Mouse (Mus musculus): ENCODE results near the gene 1700012A03Rik. TPM values are rescaled to one million over a fixed set of nuclear protein-coding genes. Genes with fewer than 3 reads are reported as not detected.

The 1700012A03Rik gene
- polyA plus RNA-seq (2012; ENCODE audit: insufficient read depth, insufficient read length, low replicate concordance, missing spikeins), result not detected in 2 replicates

- H3K4me1 ChIP-seq (ENCODE audit: control insufficient read depth, insufficient read depth, low read length), result peaks cover 6% of the 10 kb centered on the region
- no peak within 1 kb of the TSS for H3K4me3 ChIP-seq (ENCODE audit: insufficient read depth, low read depth, low read length)
- H3K27ac ChIP-seq (ENCODE audit: insufficient read depth, low read depth, low read length), result no peak within 1 kb of the TSS
- WGBS, result 95% methylated on average over 3 of the region's 3 CpGs
- no peak for TF ChIP-seq CTCF (IDR thresholded peaks at IDR 0.05; ENCODE audit: insufficient read depth, low read depth, low read length)
- TF ChIP-seq POLR2A (IDR thresholded peaks at IDR 0.05; ENCODE audit: insufficient read depth, low read depth, low read length), result no peak
Measured at GRCm38 (mm10) chr6:32049951-32050345, at the start of gene 1700012A03Rik. Gene 1700012A03Rik (plus strand): TSS chr6:32050246.

- H3K27ac ChIP-seq (ENCODE audit: insufficient read depth, low read depth, low read length), result no peak overlapping the region
- H3K4me1 ChIP-seq (ENCODE audit: control insufficient read depth, insufficient read depth, low read length), result peaks cover 4% of the 10 kb centered on the region; the same call in 1 of the 2 replicates
- WGBS, result 72% methylated on average over 10 of the region's 10 CpGs
- H3K4me3 ChIP-seq (ENCODE audit: insufficient read depth, low read depth, low read length), result no peak overlapping the region
- TF ChIP-seq CTCF (IDR thresholded peaks at IDR 0.05; ENCODE audit: insufficient read depth, low read depth, low read length), result no peak
- TF ChIP-seq POLR2A (IDR thresholded peaks at IDR 0.05; ENCODE audit: insufficient read depth, low read depth, low read length), result no peak
Measured at GRCm38 (mm10) chr6:32004228-32004627, 45.8 kb upstream of the 1700012A03Rik start.

DNA sequence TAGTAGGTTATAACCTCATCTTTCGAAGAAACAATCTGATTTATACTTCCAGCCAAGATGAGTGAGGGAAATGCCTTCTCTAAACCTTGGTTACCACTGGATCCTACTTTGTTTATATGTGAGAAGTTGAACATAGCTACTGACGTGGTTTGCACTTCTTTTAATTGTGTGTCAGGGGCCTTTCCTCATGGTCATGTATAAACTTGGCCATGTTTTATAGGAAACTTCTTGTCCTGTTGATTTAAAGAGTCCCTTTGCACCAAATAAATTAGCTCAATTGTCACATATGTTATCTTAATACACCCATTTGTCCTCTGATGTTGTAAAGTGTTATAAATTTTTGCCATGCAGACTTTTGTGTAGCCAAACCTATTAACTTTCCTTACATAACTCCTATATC lies 44.1 kb upstream of the 1700012A03Rik start:
- peaks cover 4% of the 10 kb centered on the region; the same call in 1 of the 2 replicates for H3K4me1 ChIP-seq (ENCODE audit: control insufficient read depth, insufficient read depth, low read length)
- TF ChIP-seq POLR2A (IDR thresholded peaks at IDR 0.05; ENCODE audit: insufficient read depth, low read depth, low read length) (no peak), CTCF (IDR thresholded peaks at IDR 0.05; ENCODE audit: insufficient read depth, low read depth, low read length) (no peak)
- no peak overlapping the region for H3K4me3 ChIP-seq (ENCODE audit: insufficient read depth, low read depth, low read length)
- H3K27ac ChIP-seq (ENCODE audit: insufficient read depth, low read depth, low read length), result no peak overlapping the region
- WGBS, result 94% methylated on average over 2 of the region's 2 CpGs

DNA sequence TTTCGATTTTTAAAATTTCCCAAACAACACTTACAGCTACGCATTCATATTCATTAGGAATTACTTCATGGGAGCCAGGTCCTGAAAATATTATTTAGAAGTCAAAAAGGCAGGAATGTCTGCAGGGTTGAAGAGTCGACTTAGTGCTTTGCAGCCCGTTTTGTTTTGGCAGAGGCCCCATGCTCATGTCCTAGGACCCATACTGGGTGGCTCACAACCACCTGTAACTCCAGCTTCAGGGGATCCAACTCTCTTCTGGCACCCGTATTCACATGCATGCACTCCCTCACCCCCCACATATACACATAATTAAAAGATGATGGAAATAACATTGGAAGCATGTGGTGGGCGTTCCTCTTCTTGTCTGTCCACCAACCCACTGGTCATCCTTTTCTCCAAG lies 43.7 kb upstream of the 1700012A03Rik start:
- Histone ChIP-seq H3K27ac (ENCODE audit: insufficient read depth, low read depth, low read length) (no peak overlapping the region), H3K4me3 (ENCODE audit: insufficient read depth, low read depth, low read length) (no peak overlapping the region), H3K4me1 (ENCODE audit: control insufficient read depth, insufficient read depth, low read length) (peaks cover 4% of the 10 kb centered on the region; the same call in 1 of the 2 replicates)
- TF ChIP-seq CTCF (IDR thresholded peaks at IDR 0.05; ENCODE audit: insufficient read depth, low read depth, low read length) (no peak), POLR2A (IDR thresholded peaks at IDR 0.05; ENCODE audit: insufficient read depth, low read depth, low read length) (no peak)
- 90% methylated on average over 6 of the region's 6 CpGs for WGBS

- H3K4me3 ChIP-seq (ENCODE audit: insufficient read depth, low read depth, low read length), result no peak overlapping the region
- no peak overlapping the region for H3K27ac ChIP-seq (ENCODE audit: insufficient read depth, low read depth, low read length)
- no peak for TF ChIP-seq POLR2A (IDR thresholded peaks at IDR 0.05; ENCODE audit: insufficient read depth, low read depth, low read length)
- TF ChIP-seq CTCF (IDR thresholded peaks at IDR 0.05; ENCODE audit: insufficient read depth, low read depth, low read length), result no peak
- no peaks in the 10 kb centered on the region for H3K4me1 ChIP-seq (ENCODE audit: control insufficient read depth, insufficient read depth, low read length)
- 94% methylated on average over 3 of the region's 3 CpGs for WGBS
Measured at GRCm38 (mm10) chr6:32007336-32007735, 42.7 kb upstream of the 1700012A03Rik start.

DNA sequence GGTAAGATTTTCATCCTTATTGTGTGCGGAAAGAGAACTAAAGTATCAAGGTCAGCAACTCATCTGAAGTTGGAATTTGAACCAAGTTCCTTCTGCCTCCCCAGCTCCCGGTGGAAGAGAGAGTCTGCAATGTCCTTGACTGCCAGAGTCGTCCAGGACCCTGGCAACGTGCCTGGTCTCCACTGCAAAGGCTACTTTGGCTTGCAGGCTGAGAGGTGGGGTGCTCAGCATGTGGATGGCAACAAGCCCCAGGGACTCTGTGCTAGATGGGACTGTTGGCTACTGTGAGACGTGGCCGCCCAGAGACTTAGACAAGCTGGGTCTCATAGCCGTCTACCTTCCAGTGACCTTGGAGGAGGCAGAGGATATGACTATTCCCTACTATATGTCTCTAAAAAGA lies 33.2 kb upstream of the 1700012A03Rik start:
- no peak overlapping the region for H3K27ac ChIP-seq (ENCODE audit: insufficient read depth, low read depth, low read length)
- peaks cover 7% of the 10 kb centered on the region for H3K4me1 ChIP-seq (ENCODE audit: control insufficient read depth, insufficient read depth, low read length)
- 63% methylated on average over 7 of the region's 7 CpGs for WGBS
- TF ChIP-seq CTCF (IDR thresholded peaks at IDR 0.05; ENCODE audit: insufficient read depth, low read depth, low read length), result no peak
- TF ChIP-seq POLR2A (IDR thresholded peaks at IDR 0.05; ENCODE audit: insufficient read depth, low read depth, low read length), result no peak
- no peak overlapping the region for H3K4me3 ChIP-seq (ENCODE audit: insufficient read depth, low read depth, low read length)

- H3K4me1 ChIP-seq (ENCODE audit: control insufficient read depth, insufficient read depth, low read length), result peaks cover 7% of the 10 kb centered on the region
- TF ChIP-seq CTCF (IDR thresholded peaks at IDR 0.05; ENCODE audit: insufficient read depth, low read depth, low read length) (no peak), POLR2A (IDR thresholded peaks at IDR 0.05; ENCODE audit: insufficient read depth, low read depth, low read length) (no peak)
- no peak overlapping the region for H3K4me3 ChIP-seq (ENCODE audit: insufficient read depth, low read depth, low read length)
- 58% methylated on average over 14 of the region's 14 CpGs for WGBS
- no peak overlapping the region for H3K27ac ChIP-seq (ENCODE audit: insufficient read depth, low read depth, low read length)
Measured at GRCm38 (mm10) chr6:32017406-32018104, 32.5 kb upstream of the 1700012A03Rik start.

DNA sequence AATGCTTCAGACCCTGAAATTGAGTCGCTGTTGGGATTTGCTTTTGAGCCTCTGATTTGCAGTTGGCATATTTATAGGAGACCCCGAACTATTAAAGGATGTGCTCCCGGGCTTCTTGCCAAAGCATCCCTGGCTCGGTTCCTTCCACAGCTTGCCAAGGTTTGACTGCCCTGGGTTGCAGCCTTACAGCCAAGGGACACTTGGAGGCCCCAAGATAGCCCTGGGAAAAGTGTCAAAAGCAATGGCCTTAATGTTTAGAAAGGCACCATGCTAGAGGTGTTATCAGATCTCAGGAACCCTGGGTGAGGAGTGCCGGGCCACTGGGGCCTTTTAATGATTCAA lies 32.0 kb upstream of the 1700012A03Rik start:
- H3K4me1 ChIP-seq (ENCODE audit: control insufficient read depth, insufficient read depth, low read length), result peaks cover 7% of the 10 kb centered on the region
- 50% methylated on average over 5 of the region's 5 CpGs for WGBS
- TF ChIP-seq POLR2A (IDR thresholded peaks at IDR 0.05; ENCODE audit: insufficient read depth, low read depth, low read length) (no peak), CTCF (IDR thresholded peaks at IDR 0.05; ENCODE audit: insufficient read depth, low read depth, low read length) (no peak)
- no peak overlapping the region for H3K27ac ChIP-seq (ENCODE audit: insufficient read depth, low read depth, low read length)
- H3K4me3 ChIP-seq (ENCODE audit: insufficient read depth, low read depth, low read length), result no peak overlapping the region

DNA sequence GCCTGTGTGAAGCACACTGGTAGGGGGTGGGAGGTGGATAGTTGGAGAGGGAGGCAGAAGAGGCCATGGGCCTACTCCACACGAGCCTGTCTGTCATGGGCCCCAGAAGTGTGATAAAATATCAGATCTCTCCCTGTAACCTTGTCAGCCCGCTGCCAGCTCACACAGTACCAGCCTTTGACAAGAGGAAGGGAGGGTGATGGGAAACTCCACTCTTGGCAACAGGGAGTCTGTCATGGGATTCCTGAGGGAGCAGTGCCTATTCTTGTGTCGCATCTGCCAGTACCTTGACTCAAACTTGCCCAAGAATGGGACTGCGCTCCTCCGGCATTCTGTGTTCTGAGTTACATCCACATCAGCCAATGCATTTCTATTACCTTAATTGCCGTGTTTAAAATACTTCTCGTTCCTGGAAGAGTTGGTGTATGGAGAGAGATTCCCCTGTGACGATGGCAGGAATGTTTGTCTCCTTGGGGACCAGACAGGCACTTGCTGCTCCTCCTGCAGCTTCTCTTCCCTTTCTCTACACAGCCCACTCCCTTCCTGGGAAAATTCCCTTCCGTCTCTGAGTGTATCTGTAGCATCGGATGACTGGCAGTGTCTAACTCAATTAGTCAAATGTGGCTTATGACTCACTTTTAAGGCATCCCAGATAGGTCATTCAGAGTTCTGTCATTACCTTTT lies 28.1 kb upstream of the 1700012A03Rik start:
- H3K4me1 ChIP-seq (ENCODE audit: control insufficient read depth, insufficient read depth, low read length), result peaks cover 7% of the 10 kb centered on the region
- H3K27ac ChIP-seq (ENCODE audit: insufficient read depth, low read depth, low read length), result no peak overlapping the region
- H3K4me3 ChIP-seq (ENCODE audit: insufficient read depth, low read depth, low read length), result no peak overlapping the region
- TF ChIP-seq POLR2A (IDR thresholded peaks at IDR 0.05; ENCODE audit: insufficient read depth, low read depth, low read length), result no peak
- no peak for TF ChIP-seq CTCF (IDR thresholded peaks at IDR 0.05; ENCODE audit: insufficient read depth, low read depth, low read length)
- WGBS, result 88% methylated on average over 10 of the region's 10 CpGs

Data from olfactory bulb, adult 2 months (tissue).